Mouse (Mus musculus) limb, embryonic 10.5 days (tissue): ENCODE measurements around the gene Evc. TPM values are rescaled to one million over a fixed set of nuclear protein-coding genes. Genes with fewer than 3 reads are reported as not detected.

Source experiments
- DNase-seq: peaks from one replicate; pipeline ENCODE4 v3.0.0-alpha.2; 2017; ENCODE audit warnings: low spot score
- H3K27ac ChIP-seq: fragments of 300-500 bp; sonication (generic); 2 replicates; pipeline ENCODE4 v1.5.1; 2016; ENCODE audit warnings: mild to moderate bottlenecking
- H3K27me3 ChIP-seq: fragments of 300-500 bp; sonication (generic); 2 replicates; pipeline ENCODE4 v1.6.1; 2016; ENCODE audit warnings: low read depth, mild to moderate bottlenecking; ENCODE audit not compliant: poor library complexity, severe bottlenecking
- H3K36me3 ChIP-seq: fragments of 300-500 bp; sonication (generic); 2 replicates; pipeline ENCODE4 v1.6.1; 2016; ENCODE audit warnings: mild to moderate bottlenecking, moderate library complexity
- H3K4me1 ChIP-seq: fragments of 300-500 bp; sonication (generic); 2 replicates; pipeline ENCODE4 v1.6.1; 2016
- H3K4me3 ChIP-seq: fragments of 300-500 bp; sonication (generic); 2 replicates; pipeline ENCODE4 v1.5.1; 2016; ENCODE audit warnings: mild to moderate bottlenecking, moderate library complexity
- H3K9me3 ChIP-seq: fragments of 300-500 bp; sonication (generic); replicated peaks from 2 replicates; pipeline ENCODE4 v1.6.1; 2016; ENCODE audit warnings: mild to moderate bottlenecking
- WGBS: fragments of 180-500 bp; shearing (Covaris S2); methylation state at CpG from one replicate; pipeline ENCODE4 v1.1.7; 2016; 5-methylcytosine and 5-hydroxymethylcytosine counted together
- polyA plus RNA-seq: library from polyadenylated mRNA; unstranded; fragments of >200 nt; fragmentation: Nextera tagmentation; extraction: Ambion mirVana; gene quantifications from 2 replicates; pipeline ENCODE4 v1.2.1, GENCODE M21; 2016

Evc gene
- polyA plus RNA-seq, 1 experiment from 2014 or later: 30.7 TPM

- 48% methylated on average over 3 of the region's 3 CpGs for WGBS
- H3K27me3 ChIP-seq: no peaks in the 10 kb centered on the region
- no peak overlapping the region for H3K27ac ChIP-seq
- peaks cover 60% of the 10 kb centered on the region for H3K4me1 ChIP-seq
- peaks cover 36% of the 10 kb centered on the region for H3K36me3 ChIP-seq
- no peaks in the 10 kb centered on the region for H3K9me3 ChIP-seq
- DNase-seq: no peak
- H3K4me3 ChIP-seq: no peak overlapping the region
These were observed 1.6 kb downstream of the Evc start for GRCm38 (mm10) chr5:37335061-37335460.

- Histone ChIP-seq H3K27me3 (no peaks in the 10 kb centered on the region), H3K4me1 (peaks cover 30% of the 10 kb centered on the region), H3K27ac (no peak overlapping the region), H3K9me3 (no peaks in the 10 kb centered on the region), H3K4me3 (no peak overlapping the region), H3K36me3 (peaks cover 61% of the 10 kb centered on the region)
- 82% methylated on average over 4 of the region's 4 CpGs for WGBS
- no peak for DNase-seq
These were observed 4.6 kb downstream of the Evc start for GRCm38 (mm10) chr5:37332066-37332465.

DNA sequence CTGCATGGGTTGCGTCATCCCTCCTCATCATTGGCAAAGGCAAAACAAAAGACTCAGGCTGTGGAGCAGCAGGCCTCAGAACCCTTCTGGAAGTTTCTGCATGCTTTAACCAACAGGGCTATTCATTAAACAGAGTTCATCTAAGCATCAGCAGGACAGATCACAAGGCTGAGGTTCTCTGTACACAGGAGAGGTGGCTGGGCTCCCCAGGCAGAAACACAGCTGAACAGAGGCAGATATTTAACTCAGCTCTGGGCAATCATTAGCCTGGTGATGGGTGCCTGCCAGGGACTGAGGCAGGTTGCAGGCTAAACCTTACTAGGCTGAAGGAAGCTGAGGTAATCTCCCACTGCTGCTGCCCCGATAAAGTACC is 5.6 kb downstream of the Evc start:
- H3K4me3 ChIP-seq: no peak overlapping the region
- H3K27me3 ChIP-seq: no peaks in the 10 kb centered on the region
- H3K27ac ChIP-seq: no peak overlapping the region
- H3K4me1 ChIP-seq: peaks cover 20% of the 10 kb centered on the region
- peaks cover 70% of the 10 kb centered on the region for H3K36me3 ChIP-seq
- 98% methylated on average over 2 of the region's 2 CpGs for WGBS
- H3K9me3 ChIP-seq: no peaks in the 10 kb centered on the region
- DNase-seq: no peak

- Histone ChIP-seq H3K27me3 (no peaks in the 10 kb centered on the region), H3K4me3 (no peak overlapping the region), H3K9me3 (no peaks in the 10 kb centered on the region), H3K36me3 (peaks cover 76% of the 10 kb centered on the region), H3K4me1 (peaks cover 15% of the 10 kb centered on the region), H3K27ac (no peak overlapping the region)
- WGBS: 90% methylated on average over 8 of the region's 8 CpGs
- no peak for DNase-seq
These were observed 6.1 kb downstream of the Evc start for GRCm38 (mm10) chr5:37330449-37331132.

GRCm38 (mm10) chr5:37326675-37327074 is 10.0 kb downstream of the Evc start:
- no peak for DNase-seq
- Histone ChIP-seq H3K4me1 (no peaks in the 10 kb centered on the region), H3K27ac (no peak overlapping the region), H3K4me3 (no peak overlapping the region), H3K27me3 (no peaks in the 10 kb centered on the region), H3K36me3 (peaks cover 93% of the 10 kb centered on the region), H3K9me3 (no peaks in the 10 kb centered on the region)
- WGBS: 86% methylated on average over 6 of the region's 6 CpGs

DNA sequence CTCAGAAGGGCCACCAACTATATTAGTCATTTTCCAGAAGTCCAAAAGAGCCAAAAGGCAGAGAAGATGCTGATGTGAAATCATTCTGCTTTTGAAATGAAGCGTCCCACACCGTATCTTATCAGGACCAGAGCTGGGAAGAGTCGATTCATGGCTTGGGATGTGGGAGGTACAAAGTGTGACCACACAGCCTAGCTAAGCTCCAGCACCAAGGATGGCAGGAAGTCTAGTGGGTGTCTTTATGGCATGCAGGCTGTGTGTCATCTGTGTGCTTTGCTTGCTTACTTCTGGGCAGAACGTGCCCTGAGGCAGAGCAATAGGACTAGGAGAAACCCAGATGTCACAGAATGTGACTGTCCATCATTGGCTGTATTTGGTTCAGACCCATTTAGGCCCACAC is 15.9 kb downstream of the Evc start:
- DNase-seq: no peak
- WGBS: 93% methylated on average over 4 of the region's 4 CpGs
- H3K27me3 ChIP-seq: no peaks in the 10 kb centered on the region
- H3K4me3 ChIP-seq: no peak overlapping the region
- H3K9me3 ChIP-seq: no peaks in the 10 kb centered on the region
- no peaks in the 10 kb centered on the region for H3K4me1 ChIP-seq
- H3K27ac ChIP-seq: no peak overlapping the region
- peaks cover 98% of the 10 kb centered on the region for H3K36me3 ChIP-seq

GRCm38 (mm10) chr5:37320174-37320573 is 16.5 kb downstream of the Evc start:
- H3K4me3 ChIP-seq: no peak overlapping the region
- WGBS: 73% methylated on average over 3 of the region's 3 CpGs
- peaks cover 98% of the 10 kb centered on the region for H3K36me3 ChIP-seq
- no peaks in the 10 kb centered on the region for H3K9me3 ChIP-seq
- no peaks in the 10 kb centered on the region for H3K4me1 ChIP-seq
- no peaks in the 10 kb centered on the region for H3K27me3 ChIP-seq
- no peak for DNase-seq
- no peak overlapping the region for H3K27ac ChIP-seq

GRCm38 (mm10) chr5:37318715-37319114 is 18.0 kb downstream of the Evc start:
- 88% methylated on average over 6 of the region's 6 CpGs for WGBS

DNA sequence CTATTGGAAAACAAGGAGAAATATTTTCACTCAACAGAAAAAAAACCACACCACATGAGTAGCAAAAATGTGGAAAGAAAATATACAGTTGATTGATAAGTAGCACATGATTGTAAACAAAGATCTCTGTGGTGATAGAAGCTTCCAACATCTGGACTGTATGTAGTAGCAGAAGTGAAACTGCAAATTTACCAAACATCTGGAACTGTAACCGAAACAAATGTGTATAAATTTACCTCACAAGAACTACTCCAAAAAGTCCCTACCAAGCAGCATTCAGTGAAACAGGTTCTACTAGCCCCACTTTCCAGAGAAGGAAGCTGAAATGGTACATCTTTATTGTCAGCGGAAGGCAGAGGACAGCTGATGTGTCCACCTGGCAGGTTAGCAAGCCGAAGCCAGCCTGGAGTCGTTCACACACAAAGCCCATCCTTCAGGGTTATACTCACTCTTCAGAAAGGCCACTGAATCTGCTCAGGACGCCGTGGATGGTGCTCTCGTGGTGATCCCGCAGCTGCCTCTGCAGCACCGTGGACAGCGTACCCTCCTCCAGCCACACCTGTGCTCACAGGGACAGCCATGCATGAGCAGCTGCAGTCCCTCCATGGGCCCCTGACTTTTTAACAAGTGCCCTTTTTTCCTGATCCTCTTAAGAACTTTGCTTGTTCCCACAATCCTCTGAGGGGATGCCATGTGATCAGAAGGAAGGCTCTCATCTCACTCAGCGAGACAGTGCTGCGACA is 23.5 kb downstream of the Evc start:
- no peaks in the 10 kb centered on the region for H3K9me3 ChIP-seq
- H3K36me3 ChIP-seq: peaks cover 86% of the 10 kb centered on the region

More at GRCm38 (mm10) chr5:37318715-37319114, 18.0 kb downstream of the Evc start:
- no peak overlapping the region for H3K4me3 ChIP-seq
- H3K27ac ChIP-seq: no peak overlapping the region
- no peak for DNase-seq
- H3K27me3 ChIP-seq: no peaks in the 10 kb centered on the region
- no peaks in the 10 kb centered on the region for H3K4me1 ChIP-seq
- no peaks in the 10 kb centered on the region for H3K9me3 ChIP-seq
- H3K36me3 ChIP-seq: peaks cover 98% of the 10 kb centered on the region

GRCm38 (mm10) chr5:37310026-37310425 is 26.7 kb downstream of the Evc start:
- no peaks in the 10 kb centered on the region for H3K9me3 ChIP-seq
- DNase-seq: no peak
- no peak overlapping the region for H3K27ac ChIP-seq
- no peak overlapping the region for H3K4me3 ChIP-seq
- H3K27me3 ChIP-seq: no peaks in the 10 kb centered on the region
- WGBS: 86% methylated on average over 9 of the region's 9 CpGs
- H3K4me1 ChIP-seq: no peaks in the 10 kb centered on the region
- H3K36me3 ChIP-seq: peaks cover 73% of the 10 kb centered on the region

More for the DNA sequence above, 23.5 kb downstream of the Evc start:
- Histone ChIP-seq H3K4me1 (no peaks in the 10 kb centered on the region), H3K4me3 (no peak overlapping the region), H3K27me3 (no peaks in the 10 kb centered on the region), H3K27ac (no peak overlapping the region)
- no peak for DNase-seq
- WGBS: 91% methylated on average over 12 of the region's 12 CpGs

DNA sequence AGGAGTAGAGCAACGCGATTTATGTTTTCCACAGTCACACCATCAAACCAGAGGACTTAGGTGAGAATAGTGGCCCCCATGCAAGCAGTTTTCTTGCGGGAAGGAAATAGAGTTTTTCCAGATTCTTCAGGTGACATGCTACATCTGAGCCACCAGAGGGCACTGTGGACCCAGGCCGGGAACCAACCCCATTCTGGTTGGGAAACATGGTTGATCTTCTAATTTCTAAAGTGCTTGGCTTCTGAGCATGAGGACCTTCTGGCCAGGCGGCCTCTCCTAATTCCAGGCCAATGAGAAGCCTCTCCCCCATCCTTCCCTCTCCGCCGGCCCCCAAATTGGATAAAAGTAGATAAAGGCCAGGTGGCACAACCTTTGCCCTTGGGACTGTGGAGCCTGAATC is 38.3 kb downstream of the Evc start:
- Histone ChIP-seq H3K9me3 (no peaks in the 10 kb centered on the region), H3K27ac (no peak overlapping the region), H3K36me3 (peaks cover 36% of the 10 kb centered on the region), H3K4me1 (no peaks in the 10 kb centered on the region), H3K4me3 (no peak overlapping the region), H3K27me3 (no peaks in the 10 kb centered on the region)
- 23% methylated on average over 7 of the region's 7 CpGs for WGBS
- peak; percentile 60 for DNase-seq

- Histone ChIP-seq H3K27ac (no peak overlapping the region), H3K4me1 (no peaks in the 10 kb centered on the region), H3K9me3 (no peaks in the 10 kb centered on the region), H3K36me3 (peaks cover 26% of the 10 kb centered on the region), H3K27me3 (no peaks in the 10 kb centered on the region), H3K4me3 (no peak overlapping the region)
- no peak for DNase-seq
- 83% methylated on average over 10 of the region's 10 CpGs for WGBS
These were observed 40.0 kb downstream of the Evc start for GRCm38 (mm10) chr5:37296717-37297116.

DNA sequence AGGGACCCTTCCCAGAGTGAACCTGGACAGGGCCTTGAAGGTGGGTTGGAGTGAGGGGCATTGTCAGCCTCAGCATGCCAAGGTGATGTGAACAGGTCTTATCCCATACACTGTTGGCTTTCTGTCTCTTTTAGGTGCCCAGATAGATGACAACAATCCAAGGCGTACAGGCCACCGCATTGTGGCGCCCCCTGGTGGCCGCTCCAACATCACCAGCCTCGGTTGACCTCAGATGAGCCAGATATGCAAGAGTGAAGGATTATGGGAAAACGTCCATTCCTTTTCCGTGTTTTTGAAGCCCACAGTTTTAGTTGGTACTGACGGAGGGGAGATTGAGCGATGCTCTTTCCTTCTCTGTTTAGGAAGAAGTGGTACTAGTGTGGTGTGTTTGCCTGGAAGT is 45.7 kb downstream of the Evc start:
- DNase-seq: peak; percentile 47
- H3K36me3 ChIP-seq: peaks cover 47% of the 10 kb centered on the region
- no peaks in the 10 kb centered on the region for H3K27me3 ChIP-seq
- H3K4me3 ChIP-seq: no peak overlapping the region
- H3K9me3 ChIP-seq: no peaks in the 10 kb centered on the region
- H3K27ac ChIP-seq: no peak overlapping the region
- H3K4me1 ChIP-seq: no peaks in the 10 kb centered on the region
- 74% methylated on average over 9 of the region's 9 CpGs for WGBS
